Mouse (Mus musculus) heart, postnatal 0 days (tissue): ENCODE results near the gene Sgms1. TPM values are rescaled to one million over a fixed set of nuclear protein-coding genes. Genes with fewer than 3 reads are reported as not detected.
A peak's percentile ranks its signal among the peaks of the same experiment; 100 is the strongest.

Experiments used
- ATAC-seq: fragments of 200-750 bp; cut with Nextera tagmentation; 2 replicates; pipeline ENCODE4 v1.8.0; 2017; ENCODE audit warnings: low read depth, moderate number of reproducible peaks, moderate library complexity; ENCODE audit not compliant: insufficient read depth
- DNase-seq: peaks from one replicate; pipeline ENCODE4 v3.0.0-alpha.2; 2016; ENCODE audit warnings: low spot score
- H3K27ac ChIP-seq: fragments of 300-500 bp; sonication (generic); 2 replicates; pipeline ENCODE4 v1.5.1; 2014; ENCODE audit warnings: low read depth, mild to moderate bottlenecking
- H3K27me3 ChIP-seq: fragments of 300-500 bp; sonication (generic); 2 replicates; pipeline ENCODE4 v1.6.1; 2014; ENCODE audit warnings: low read length, mixed read lengths; ENCODE audit not compliant: control insufficient read depth, insufficient read depth
- H3K36me3 ChIP-seq: fragments of 300-500 bp; sonication (generic); replicated peaks from 2 replicates; pipeline ENCODE4 v1.6.1; 2014; ENCODE audit warnings: low read length, mixed read lengths; ENCODE audit not compliant: control insufficient read depth, insufficient read depth
- H3K4me1 ChIP-seq: fragments of 300-500 bp; sonication (generic); 2 replicates; pipeline ENCODE4 v1.6.1; 2014; ENCODE audit warnings: antibody characterized with exemption; ENCODE audit not compliant: control insufficient read depth, insufficient read depth
- H3K4me2 ChIP-seq: fragments of 300-500 bp; sonication (generic); 2 replicates; pipeline ENCODE4 v1.6.1; 2014; ENCODE audit warnings: low read depth, mild to moderate bottlenecking, low read length, moderate library complexity
- H3K4me3 ChIP-seq: fragments of 300-500 bp; sonication (generic); 2 replicates; pipeline ENCODE4 v1.5.1; 2014; ENCODE audit warnings: low read depth, low read length
- H3K9ac ChIP-seq: fragments of 300-500 bp; sonication (generic); replicated peaks from 2 replicates; pipeline ENCODE4 v1.6.1; 2014; ENCODE audit warnings: low read depth, low read length, mixed read lengths
- H3K9me3 ChIP-seq: fragments of 300-500 bp; sonication (generic); replicated peaks from 2 replicates; pipeline ENCODE4 v1.6.1; 2016; ENCODE audit warnings: low read length; ENCODE audit not compliant: control insufficient read depth
- CTCF ChIP-seq: IDR thresholded peaks from 2 replicates; pipeline ENCODE4 v1.5.1; 2016; ENCODE audit warnings: antibody characterized with exemption, control low read depth, low read depth
- EP300 ChIP-seq: IDR thresholded peaks from 2 replicates; pipeline ENCODE4 v1.6.1; 2016; ENCODE audit warnings: antibody characterized with exemption, low read depth
- WGBS: fragments of 180-500 bp; shearing (Covaris S2); extraction: QIAGEN DNeasy Blood & Tissue Kit; methylation state at CpG from one replicate; pipeline ENCODE4 v1.1.7; 2014; 5-methylcytosine and 5-hydroxymethylcytosine counted together
- polyA plus RNA-seq: library from polyadenylated mRNA; unstranded; fragments of >200 nt; fragmentation: Nextera tagmentation; extraction: Ambion mirVana; gene quantifications from 2 replicates; pipeline ENCODE4 v1.2.1, GENCODE M21; 2015
- total RNA-seq: library from RNA; depleted of rRNA; stranded (reverse); fragments of >200 nt; gene quantifications from 2 replicates; pipeline ENCODE4 v1.2.3, GENCODE M21; 2014; ENCODE audit warnings: low replicate concordance

Gene Sgms1
- total and polyA plus RNA-seq, 2 experiments from 2014 or later = 29.4 to 52.0 TPM

DNA sequence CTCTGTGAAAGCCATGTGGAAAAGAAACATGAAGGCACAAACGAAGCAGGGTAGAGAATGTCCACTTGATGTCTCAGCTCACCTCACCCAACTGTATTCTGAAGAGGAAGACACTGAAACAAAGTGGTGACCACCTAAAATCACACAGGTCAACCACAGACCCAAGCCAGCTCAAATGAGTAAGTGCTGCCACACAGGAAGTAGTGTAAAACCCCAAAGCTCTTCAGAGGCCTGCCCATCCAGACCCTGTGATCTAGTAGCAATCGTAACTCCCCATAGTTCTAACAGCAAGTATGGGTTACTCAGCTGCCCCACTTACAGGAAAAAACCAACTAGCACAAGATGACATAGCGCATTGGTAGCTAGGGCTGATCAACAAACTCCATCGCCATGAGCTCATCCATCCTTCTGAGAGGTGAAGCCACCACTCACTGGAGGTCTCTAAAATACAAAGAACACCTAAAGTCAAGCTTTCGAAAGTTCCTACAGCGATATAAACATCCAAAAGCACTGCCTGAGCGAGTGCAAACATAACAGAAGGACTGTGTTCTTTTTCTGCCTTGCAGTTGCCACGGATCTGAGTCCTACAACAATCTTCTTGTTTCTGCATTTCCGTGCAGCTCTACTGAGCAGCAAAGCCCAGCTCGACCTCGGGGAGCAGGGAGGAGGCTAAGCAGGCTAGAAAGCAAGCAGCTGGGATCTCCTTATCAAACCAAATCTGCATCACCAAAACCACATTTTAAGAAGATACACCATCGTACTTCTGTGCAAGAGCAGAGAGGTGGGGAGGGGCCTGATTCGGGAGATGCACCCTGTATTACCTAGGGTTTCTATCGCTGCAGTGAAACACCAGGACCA is 114.2 kb downstream of the Sgms1 start:
- TF ChIP-seq EP300 (no peak), CTCF (no peak)
- DNase-seq = no peak
- Histone ChIP-seq H3K4me1 (peaks cover 25% of the 10 kb centered on the region; the same call in 1 of the 2 replicates), H3K36me3 (no peaks in the 10 kb centered on the region), H3K4me3 (no peak overlapping the region), H3K9ac (no peak overlapping the region), H3K27ac (peak overlapping the region; percentile 8; the same call in 1 of the 2 replicates), H3K9me3 (no peaks in the 10 kb centered on the region), H3K4me2 (no peak overlapping the region), H3K27me3 (no peaks in the 10 kb centered on the region)
- no peak for ATAC-seq
- WGBS = 83% methylated on average over 14 of the region's 14 CpGs

GRCm38 (mm10) chr19:32274145-32274544 is 115.4 kb downstream of the Sgms1 start:
- Histone ChIP-seq H3K36me3 (no peaks in the 10 kb centered on the region), H3K27me3 (no peaks in the 10 kb centered on the region), H3K27ac (no peak overlapping the region), H3K9me3 (no peaks in the 10 kb centered on the region), H3K4me1 (peaks cover 29% of the 10 kb centered on the region; the same call in 1 of the 2 replicates), H3K9ac (no peak overlapping the region), H3K4me3 (no peak overlapping the region), H3K4me2 (no peak overlapping the region)
- no peak for TF ChIP-seq EP300
- no peak for TF ChIP-seq CTCF
- no peak for DNase-seq
- 79% methylated on average over 2 of the region's 2 CpGs for WGBS
- no peak for ATAC-seq

GRCm38 (mm10) chr19:32273714-32274113 is 115.8 kb downstream of the Sgms1 start:
- ATAC-seq (no peak), DNase-seq (no peak)
- no peaks in the 10 kb centered on the region for H3K27me3 ChIP-seq
- H3K27ac ChIP-seq = no peak overlapping the region
- no peak for TF ChIP-seq CTCF
- no peak for TF ChIP-seq EP300
- H3K4me1 ChIP-seq = peaks cover 29% of the 10 kb centered on the region; the same call in 1 of the 2 replicates
- H3K4me3 ChIP-seq = no peak overlapping the region
- 62% methylated on average over 3 of the region's 3 CpGs for WGBS
- no peaks in the 10 kb centered on the region for H3K36me3 ChIP-seq
- no peak overlapping the region for H3K9ac ChIP-seq
- no peak overlapping the region for H3K4me2 ChIP-seq
- no peaks in the 10 kb centered on the region for H3K9me3 ChIP-seq

DNA sequence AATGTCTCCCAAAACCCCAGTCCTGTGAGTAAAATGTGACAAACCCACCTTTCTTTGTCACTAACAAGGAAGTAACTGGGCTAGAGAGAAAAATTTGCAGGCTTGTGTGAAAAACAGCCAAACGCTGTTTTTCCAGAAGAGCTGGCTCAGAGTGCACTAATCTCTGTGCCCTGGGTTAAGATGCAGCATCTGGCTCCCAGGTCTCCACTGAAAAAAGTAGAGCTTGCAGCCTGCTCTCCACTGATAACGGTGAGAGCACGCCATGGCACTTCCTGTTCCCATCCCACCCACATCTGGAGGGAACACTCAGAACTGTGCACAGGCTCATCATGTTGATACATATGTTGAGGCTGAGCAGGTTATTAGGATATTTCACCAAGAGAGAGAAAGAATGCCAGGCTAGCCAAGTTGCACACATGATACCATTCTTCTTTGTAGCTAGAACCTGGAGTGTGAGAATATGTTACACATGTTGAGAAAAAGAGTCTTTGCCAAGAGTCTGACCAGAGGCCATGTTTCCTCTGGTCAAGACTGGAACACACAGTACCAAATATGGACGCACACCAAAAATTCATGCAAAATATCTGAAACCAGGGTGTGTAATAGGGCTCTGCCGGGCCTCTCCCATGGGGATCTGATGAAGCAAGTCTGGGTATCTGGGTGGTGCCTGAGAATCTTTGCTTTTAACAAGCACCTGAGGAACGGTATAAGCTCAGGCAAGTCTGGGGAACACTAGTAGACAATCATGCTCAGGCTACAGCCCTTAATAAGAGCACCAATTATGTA is 116.8 kb downstream of the Sgms1 start:
- H3K27me3 ChIP-seq = no peaks in the 10 kb centered on the region
- no peak overlapping the region for H3K27ac ChIP-seq
- H3K4me3 ChIP-seq = no peak overlapping the region
- DNase-seq (no peak), ATAC-seq (no peak)
- 54% methylated on average over 6 of the region's 6 CpGs for WGBS
- H3K4me2 ChIP-seq = no peak overlapping the region
- H3K9me3 ChIP-seq = no peaks in the 10 kb centered on the region
- peaks cover 29% of the 10 kb centered on the region; the same call in 1 of the 2 replicates for H3K4me1 ChIP-seq
- no peak overlapping the region for H3K9ac ChIP-seq
- no peak for TF ChIP-seq CTCF
- TF ChIP-seq EP300 = no peak
- H3K36me3 ChIP-seq = no peaks in the 10 kb centered on the region

- H3K36me3 ChIP-seq = no peaks in the 10 kb centered on the region
- no peak for DNase-seq
- no peak overlapping the region for H3K4me2 ChIP-seq
- TF ChIP-seq EP300 (no peak), CTCF (no peak)
- H3K4me1 ChIP-seq = peaks cover 25% of the 10 kb centered on the region; the same call in 1 of the 2 replicates
- H3K9ac ChIP-seq = no peak overlapping the region
- ATAC-seq = no peak
- no peaks in the 10 kb centered on the region for H3K9me3 ChIP-seq
- H3K27me3 ChIP-seq = no peaks in the 10 kb centered on the region
- H3K27ac ChIP-seq = no peak overlapping the region
- no peak overlapping the region for H3K4me3 ChIP-seq
- WGBS = 76% methylated on average over 11 of the region's 11 CpGs
Measured at GRCm38 (mm10) chr19:32271455-32272200, 117.9 kb downstream of the Sgms1 start.
